Mouse (Mus musculus): ENCODE data around the gene Anks1.

Anks1 gene

DNA sequence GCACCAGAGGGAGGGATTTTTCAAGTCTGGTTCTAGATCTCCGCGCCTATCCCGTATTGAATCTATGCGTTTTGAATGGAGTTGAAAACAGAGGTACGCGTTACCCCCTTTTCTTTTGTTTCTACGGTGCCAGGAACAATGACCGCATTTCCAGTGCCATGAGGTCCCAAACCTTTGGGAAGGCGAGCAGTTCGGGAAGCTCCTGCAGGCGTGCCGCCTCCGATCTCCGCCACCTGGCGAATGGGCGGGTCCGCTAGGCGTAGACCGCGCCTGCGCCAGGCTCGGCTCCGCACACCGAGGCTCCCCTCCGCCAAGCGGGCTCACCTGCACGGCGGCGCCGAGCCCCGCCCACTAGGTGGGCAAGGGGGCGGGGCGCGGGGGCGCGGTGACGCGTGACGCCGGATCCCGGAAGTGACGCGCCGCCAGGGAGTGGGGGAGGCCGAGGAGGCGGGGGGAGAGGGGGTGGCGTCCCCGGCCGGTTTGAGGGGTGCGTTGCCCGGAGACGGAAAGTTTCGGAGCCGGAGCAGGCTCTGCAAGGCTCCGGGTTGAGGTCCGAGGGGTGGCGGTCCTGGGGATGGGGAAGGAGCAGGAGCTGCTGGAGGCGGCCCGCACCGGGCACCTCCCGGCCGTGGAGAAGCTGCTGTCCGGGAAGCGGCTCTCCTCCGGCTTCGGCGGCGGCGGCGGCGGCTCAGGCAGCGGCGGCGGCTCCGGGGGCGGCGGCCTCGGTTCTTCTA lies at the start of gene Anks1:
Gene Anks1 (plus strand): TSS at position 419 of the 734 bp plus-strand sequence.
- peak; percentile 85 to 91 for DNase-seq (ENCODE audit: low spot score in 2 of 2)

DNA sequence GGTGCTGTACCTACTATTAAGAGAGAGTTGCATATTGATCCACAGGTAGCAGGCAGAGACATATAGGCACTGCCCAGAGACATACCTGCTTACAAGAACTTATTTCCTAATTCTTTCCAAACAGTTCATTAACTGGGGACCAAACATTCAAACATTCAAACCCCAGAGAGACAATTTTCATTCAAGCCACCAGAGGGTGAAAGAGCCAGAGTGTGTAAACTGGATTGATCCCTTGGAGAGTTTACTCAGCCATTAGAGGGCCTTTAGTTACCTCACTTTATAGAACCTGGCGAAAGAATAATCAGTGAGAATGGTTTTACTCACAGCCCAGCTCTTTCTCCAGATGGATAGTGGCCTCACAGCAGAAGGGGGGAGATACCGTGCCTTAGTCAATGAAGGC lies 43.6 kb upstream of the Anks1 start:
- DNase-seq (ENCODE audit: low spot score in 2 of 2): no peak

- DNase-seq (ENCODE audit: low spot score in 2 of 2): no peak
These were observed 42.4 kb upstream of the Anks1 start for GRCm38 (mm10) chr17:27866737-27867136.

- no peak for DNase-seq (ENCODE audit: low spot score in 2 of 2)
These were observed 37.3 kb upstream of the Anks1 start for GRCm38 (mm10) chr17:27871851-27872250.

DNA sequence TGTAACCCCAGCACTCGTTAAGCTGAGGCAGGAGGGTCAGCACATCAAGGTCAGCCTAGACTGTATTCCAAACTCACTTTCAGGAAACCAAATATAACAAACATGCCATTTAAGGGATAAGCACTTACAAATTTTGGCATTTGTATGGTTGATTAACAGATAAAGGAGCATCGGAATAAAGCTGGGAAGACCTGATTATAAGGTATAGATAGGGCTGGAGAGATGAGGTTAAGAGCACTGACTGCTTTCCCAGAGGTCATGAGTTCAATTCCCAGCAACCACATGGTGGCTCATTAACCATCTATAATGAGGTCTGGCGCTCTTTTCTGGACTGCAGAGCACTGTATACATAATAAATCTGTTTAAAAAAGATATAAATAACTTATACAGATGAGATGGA lies 35.5 kb upstream of the Anks1 start:
- DNase-seq (ENCODE audit: low spot score in 2 of 2): no peak

GRCm38 (mm10) chr17:27874510-27874909 lies 34.6 kb upstream of the Anks1 start:
- DNase-seq (ENCODE audit: low spot score in 2 of 2): no peak

GRCm38 (mm10) chr17:27881518-27881917 lies 27.6 kb upstream of the Anks1 start:
- no peak for DNase-seq (ENCODE audit: low spot score in 2 of 2)

GRCm38 (mm10) chr17:27883129-27883528 lies 26.0 kb upstream of the Anks1 start:
- DNase-seq (ENCODE audit: low spot score in 2 of 2): no peak

DNA sequence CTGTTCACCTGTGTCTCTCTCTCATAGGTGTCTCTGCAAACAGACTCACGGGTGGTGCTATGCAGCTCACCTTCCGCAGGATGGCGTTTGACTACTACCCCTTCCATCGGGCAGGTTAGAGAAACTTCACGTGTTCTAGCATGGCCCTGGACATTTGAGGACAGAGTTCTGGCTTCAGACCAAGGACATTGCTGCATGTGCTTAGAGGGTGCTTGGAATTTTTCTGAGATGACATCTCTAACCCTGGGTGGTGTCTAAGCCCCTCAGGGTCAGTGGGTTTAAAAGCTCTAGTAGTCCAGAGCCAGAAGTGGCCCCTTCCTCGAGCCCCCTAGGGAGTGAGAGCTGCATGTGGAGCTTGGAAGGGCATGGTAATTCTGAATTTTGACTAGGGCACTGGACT lies 25.1 kb upstream of the Anks1 start:
- DNase-seq (ENCODE audit: low spot score in 2 of 2): no peak

DNA sequence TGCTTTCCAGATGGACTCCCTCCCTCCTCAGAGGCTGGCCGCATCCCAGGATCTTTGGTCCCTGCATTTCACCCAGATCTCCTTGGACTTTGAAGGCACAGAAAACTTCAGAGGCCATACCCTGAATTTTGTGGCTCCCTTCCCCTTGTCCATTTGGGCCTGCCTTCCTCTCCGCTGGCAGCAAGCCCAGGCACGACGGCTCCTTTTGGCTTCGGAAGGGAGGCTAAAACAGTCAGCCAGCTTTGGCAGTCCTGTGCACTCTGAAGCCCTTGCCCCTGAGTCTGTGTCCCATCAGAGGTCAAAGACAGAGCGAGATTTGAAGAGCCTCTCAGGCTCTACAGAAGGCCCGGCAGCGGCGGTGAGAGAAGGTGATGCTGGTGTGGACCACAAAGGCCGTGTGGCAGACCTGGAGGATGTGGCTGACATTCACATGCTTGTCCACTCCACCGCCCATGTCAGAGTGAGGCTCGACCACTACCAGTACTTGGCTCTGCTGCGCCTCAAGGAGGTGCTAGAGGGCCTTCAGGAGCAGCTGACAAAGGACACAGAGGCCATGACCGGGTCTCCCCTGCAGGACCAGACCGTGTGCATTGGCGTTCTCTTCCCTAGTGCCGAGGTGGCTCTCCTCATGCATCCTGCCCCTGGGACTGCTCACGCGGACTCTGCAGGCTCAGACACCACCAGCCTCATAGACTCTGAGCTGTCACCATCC lies 22.5 kb upstream of the Anks1 start:
- DNase-seq (ENCODE audit: low spot score in 2 of 2): no peak

DNA sequence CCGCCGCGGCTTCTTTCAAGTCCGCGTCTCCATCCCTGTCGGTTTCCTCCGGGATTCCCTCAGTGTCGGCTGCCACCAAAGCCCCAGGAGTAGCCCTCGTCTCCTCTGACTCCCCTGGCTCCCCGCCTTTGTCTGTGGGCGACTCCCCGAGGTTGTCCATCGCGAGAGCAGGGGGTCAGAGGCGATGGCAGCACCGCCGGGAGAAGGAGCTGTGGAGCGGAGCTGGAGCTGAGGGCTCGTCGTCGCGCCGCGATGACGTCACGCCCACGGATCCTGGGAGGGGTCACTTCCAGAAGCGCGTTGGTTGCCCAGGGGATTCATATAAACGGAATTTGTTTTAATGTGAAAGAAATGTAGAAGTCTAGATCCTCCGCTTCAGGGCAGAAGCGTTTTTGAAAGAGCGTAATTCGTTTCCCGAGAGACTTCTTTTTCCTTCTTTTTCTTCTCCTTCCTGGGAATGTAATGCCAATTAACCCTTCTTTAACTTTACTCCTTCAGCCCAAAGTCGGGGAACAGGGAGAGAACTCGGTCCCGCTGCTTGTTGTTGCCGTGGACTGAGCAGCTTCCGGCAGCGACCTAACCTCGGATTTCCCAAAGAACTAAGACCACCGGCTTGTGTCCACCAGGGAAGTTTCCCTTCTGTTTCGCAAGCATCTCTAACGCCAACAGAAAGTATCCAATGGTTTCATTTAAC lies 1.4 kb upstream of the Anks1 start:
- peak; percentile 89 to 97 for DNase-seq (ENCODE audit: low spot score in 2 of 2)

- peak in 1 of 2 experiments; percentile 40 for DNase-seq (ENCODE audit: low spot score in 2 of 2)
These were observed 759 bp upstream of the Anks1 start for GRCm38 (mm10) chr17:27908206-27908887.

- DNase-seq (ENCODE audit: low spot score in 2 of 2): no peak
These were observed 755 bp downstream of the Anks1 start, which contains the start of gene Taf11 for GRCm38 (mm10) chr17:27909622-27910500. TSS of gene Taf11 (minus strand) at chr17:27909844.

GRCm38 (mm10) chr17:27911371-27911770 lies 2.3 kb downstream of the Anks1 start:
- DNase-seq (ENCODE audit: low spot score in 2 of 2): no peak

GRCm38 (mm10) chr17:27914742-27915141 lies 5.6 kb downstream of the Anks1 start:
- no peak for DNase-seq (ENCODE audit: low spot score in 2 of 2)

GRCm38 (mm10) chr17:27916366-27916765 lies 7.3 kb downstream of the Anks1 start:
- no peak for DNase-seq (ENCODE audit: low spot score in 2 of 2)

- no peak for DNase-seq (ENCODE audit: low spot score in 2 of 2)
These were observed 11.6 kb downstream of the Anks1 start for GRCm38 (mm10) chr17:27920676-27921075.

DNA sequence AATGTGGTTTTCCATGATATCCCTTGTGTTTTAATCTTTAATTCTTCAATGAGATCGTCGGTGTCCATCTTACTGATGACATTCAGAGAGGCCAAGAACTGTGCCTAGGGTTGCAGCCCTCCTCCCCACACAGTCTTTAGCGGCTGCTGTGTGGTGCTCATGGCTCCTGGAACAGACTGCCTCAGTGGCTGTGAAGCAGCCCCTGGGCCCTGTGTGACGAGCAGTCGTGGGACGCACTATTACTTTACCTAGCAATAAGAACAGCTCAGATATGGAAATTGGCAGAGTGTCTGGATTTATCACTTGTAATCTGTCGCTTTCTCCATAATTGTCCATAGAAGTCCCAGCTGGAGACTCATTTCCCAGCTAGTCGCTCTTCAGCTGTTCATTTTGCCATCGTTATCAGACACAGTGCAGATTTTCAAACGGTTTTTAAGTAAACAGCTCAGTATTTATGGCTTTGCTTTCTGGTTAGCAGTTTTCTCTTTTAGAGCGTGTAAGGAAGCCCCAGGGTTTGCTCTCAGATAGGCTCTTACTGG lies 13.1 kb downstream of the Anks1 start:
- no peak for DNase-seq (ENCODE audit: low spot score in 2 of 2)

DNA sequence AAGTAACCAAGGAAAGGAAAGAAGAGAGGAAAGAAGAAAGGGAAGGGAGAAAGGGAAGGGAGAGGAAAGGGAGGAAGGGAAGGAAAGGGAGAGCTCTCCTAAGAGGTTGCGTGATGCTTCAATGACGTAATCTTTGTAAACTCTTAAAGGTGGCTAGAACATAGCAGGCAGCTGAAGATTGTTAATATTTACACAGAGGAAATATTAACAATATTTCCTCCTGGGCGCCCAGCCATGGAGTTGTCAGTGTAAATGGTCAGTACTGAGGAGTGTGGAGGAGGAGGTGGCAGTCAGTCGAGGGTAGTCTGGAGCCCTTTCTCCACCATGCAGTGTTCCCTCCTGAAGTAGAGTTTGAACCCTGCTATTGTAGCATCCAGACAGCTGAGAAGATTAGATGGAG lies 15.9 kb downstream of the Anks1 start:
- DNase-seq (ENCODE audit: low spot score in 2 of 2): no peak

DNA sequence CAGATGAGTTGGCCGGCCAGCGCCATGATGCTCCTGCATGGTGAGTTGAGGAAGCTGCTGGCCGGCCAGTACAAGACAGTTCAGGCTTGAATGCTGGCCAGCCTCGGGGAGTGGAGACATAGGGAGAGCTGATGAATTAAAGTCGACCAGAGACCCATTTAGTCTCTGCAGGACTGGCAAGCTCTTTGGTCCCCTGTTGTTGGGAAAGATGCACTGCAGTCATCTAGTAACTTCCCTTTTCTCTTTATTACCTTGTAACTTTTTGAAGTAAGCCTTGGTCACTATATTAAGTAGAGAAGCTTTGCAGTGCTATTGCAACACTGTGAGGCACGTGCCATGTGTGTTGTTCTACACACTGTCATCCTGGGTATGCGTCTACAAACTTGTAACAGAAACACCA lies 16.4 kb downstream of the Anks1 start:
- DNase-seq (ENCODE audit: low spot score in 2 of 2): peak in 1 of 2 experiments; percentile 50

- DNase-seq (ENCODE audit: low spot score in 2 of 2): no peak
These were observed 21.2 kb downstream of the Anks1 start for GRCm38 (mm10) chr17:27930291-27930690.
